30 mouse cellular contexts compared by ENCODE assay signal in the genomic region with DNA sequence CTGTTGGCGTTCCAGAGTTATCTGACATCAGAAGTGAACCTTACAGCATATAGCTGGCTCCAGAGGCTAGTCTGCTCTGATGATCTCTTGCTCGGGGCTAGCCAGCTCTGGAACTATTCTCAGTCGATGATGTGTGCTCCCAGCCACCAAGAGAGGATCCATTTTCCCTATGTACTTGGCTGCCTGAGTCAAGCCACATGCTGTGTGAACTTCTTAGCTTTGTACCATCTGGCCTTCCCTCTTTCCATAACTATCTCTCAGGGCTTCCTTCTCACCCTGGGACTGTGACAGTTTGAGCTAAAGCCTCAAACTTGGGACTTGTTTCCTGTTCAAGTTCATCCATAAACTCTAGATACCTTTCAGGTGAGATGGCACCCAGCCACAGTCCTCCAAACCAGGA. TPM values are rescaled to one million over a fixed set of nuclear protein-coding genes. Genes with fewer than 3 reads are reported as not detected.
"Had no signal": no experiment of that assay in that cellular context is flagged by ENCODE, and none has a peak within 500 bp of the region (broad histone marks: within the 10 kb centered on the region; RNA-seq: fewer than 3 reads in every experiment).

No protein-coding gene starts in this region.

- H3K9ac ChIP-seq: heart, embryonic 12.5 days; hindbrain, embryonic 12.5 days; hindbrain, embryonic 14.5 days; intestine, embryonic 15.5 days; limb, embryonic 12.5 days; liver, embryonic 13.5 days; liver, embryonic 15.5 days had no signal

- H3K9me3 ChIP-seq: hindbrain, embryonic 12.5 days; intestine, embryonic 15.5 days; liver, embryonic 13.5 days; liver, embryonic 15.5 days had no signal

- H3K4me3 ChIP-seq: gastrocnemius, adult 2 months; heart, adult 2 months; heart, embryonic 12.5 days; hindbrain, embryonic 10.5 days; hindbrain, embryonic 12.5 days; intestine, embryonic 15.5 days; layer of hippocampus, adult 2 months; left cerebral cortex, adult 2 months; limb, embryonic 10.5 days; limb, embryonic 12.5 days; liver, embryonic 13.5 days; liver, embryonic 15.5 days had no signal

- DNase-seq: gastrocnemius, adult 2 months; gastrocnemius, postnatal 10 days; gastrocnemius, postnatal 25 days; heart, postnatal 10 days; heart, postnatal 4 days; kidney, adult 18-20 months; kidney, adult 8-10 months; kidney, postnatal 10 days; kidney, postnatal 25 days; kidney, postnatal 4 days; liver; liver, embryonic 13.5 days had no signal

- H3K36me3 ChIP-seq: heart, embryonic 12.5 days; hindbrain, embryonic 10.5 days; hindbrain, embryonic 12.5 days; intestine, embryonic 15.5 days; limb, embryonic 10.5 days; limb, embryonic 12.5 days; liver, embryonic 13.5 days; liver, embryonic 15.5 days had no signal

- H3K4me2 ChIP-seq: heart, embryonic 12.5 days; hindbrain, embryonic 12.5 days; hindbrain, embryonic 14.5 days; intestine, embryonic 15.5 days; limb, embryonic 12.5 days; liver, embryonic 11.5 days; liver, embryonic 13.5 days; liver, embryonic 15.5 days had no signal

- H3K27me3 ChIP-seq: heart, embryonic 12.5 days; intestine, embryonic 15.5 days; liver, embryonic 13.5 days; liver, embryonic 15.5 days had no signal

- ATAC-seq: hindbrain, embryonic 16.5 days; inflammation-experienced regulatory T-cells, adult 6 months; intestine, embryonic 15.5 days had no signal

- H3K27ac ChIP-seq: gastrocnemius, adult 2 months; heart, adult 2 months; hindbrain, embryonic 10.5 days; hindbrain, embryonic 12.5 days; hindbrain, embryonic 14.5 days; intestine, embryonic 15.5 days; layer of hippocampus, adult 2 months; left cerebral cortex, adult 2 months; limb, embryonic 10.5 days; limb, embryonic 12.5 days; liver, embryonic 13.5 days; liver, embryonic 15.5 days had no signal

RNA-seq across cellular contexts. Expression of a gene that starts 31.2 kb away (rescaled TPM):
- polyA plus RNA-seq: heart, adult 2 months; heart, embryonic 12.5 days; heart, embryonic 14.5 days; heart, embryonic 16.5 days; hindbrain, embryonic 12.5 days; hindbrain, embryonic 14.5 days; inflammation-experienced regulatory T-cells, adult 6 months; kidney, embryonic 14.5 days; kidney, embryonic 16.5 days; limb, embryonic 10.5 days; limb, embryonic 12.5 days; liver, embryonic 11.5 days; liver, embryonic 13.5 days; liver, embryonic 15.5 days had no signal
